Mouse (Mus musculus): ENCODE data around the gene Msgn1. TPM values are rescaled to one million over a fixed set of nuclear protein-coding genes. Genes with fewer than 3 reads are reported as not detected.

Gene Msgn1
- total and polyA plus RNA-seq, 3 experiments = not detected

DNA sequence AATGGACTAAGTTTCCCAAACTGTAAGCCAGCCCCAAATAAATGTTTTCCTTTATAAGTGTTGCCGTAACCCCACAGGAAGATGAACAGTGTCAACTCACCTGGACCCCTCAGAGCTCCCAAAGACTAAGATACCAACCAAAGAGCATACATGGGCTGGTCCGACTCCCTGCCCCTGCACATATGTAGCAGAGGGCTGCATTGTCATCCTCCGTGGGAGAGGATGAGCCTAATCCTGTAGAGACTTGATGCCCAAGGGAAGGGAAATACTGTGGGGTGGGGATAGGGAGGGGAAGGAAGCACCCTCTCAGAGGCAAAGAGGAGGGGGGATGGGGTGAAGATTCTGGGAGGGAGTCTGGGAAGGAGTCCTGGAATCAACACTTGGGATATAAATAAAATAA is 50.1 kb downstream of the Msgn1 start:
- in situ Hi-C loops (cut with MboI; ENCODE audit: low pct_ligation_motif_present, low pct_unique_long_range_greater_than_20kb, low sequenced_read_pairs) = no loop called here
- no peaks in the 10 kb centered on the region for H3K27me3 ChIP-seq (replicated peaks)
- no peaks in the 10 kb centered on the region for H3K79me2 ChIP-seq (replicated peaks; ENCODE audit: control insufficient read depth, extremely low read depth, insufficient read depth, poor library complexity, severe bottlenecking)

More for the DNA sequence above, 50.1 kb downstream of the Msgn1 start:
- Histone ChIP-seq H3K4me1 (ENCODE audit: control insufficient read depth in 1 of 2, insufficient read depth in 2 of 2) (peaks cover 4 to 21% of the 10 kb centered on the region in 2 experiments; a peak in 2 of 4 replicates), H3K9ac (ENCODE audit: insufficient read depth, low read depth) (no peak overlapping the region), H3K36me3 (replicated peaks in 1 of 2; ENCODE audit: control insufficient read depth in 1 of 2, insufficient read depth in 1 of 2, low read length in 1 of 2) (no peaks in the 10 kb centered on the region), H3K4me3 (replicated peaks in 1 of 3; ENCODE audit: low read depth in 2 of 3, low read length in 2 of 3, poor library complexity in 1 of 3) (no peak overlapping the region), H3K9me3 (replicated peaks; ENCODE audit: low read length) (no peaks in the 10 kb centered on the region), H3K27ac (ENCODE audit: insufficient read depth, low read depth) (no peak overlapping the region), H3K4me2 (ENCODE audit: insufficient read depth, low read depth, poor library complexity, severe bottlenecking) (no peak overlapping the region)
- DNase-seq (ENCODE audit: extremely low read depth) = no peak
- TF ChIP-seq SMC3 (IDR thresholded peaks at IDR 0.05; ENCODE audit: low read depth, low read length) (no peak), ELF1 (IDR thresholded peaks at IDR 0.05; ENCODE audit: low read depth, low read length) (no peak)
- dilution Hi-C loops (cut with MboI; ENCODE audit: extremely low pct_ligation_motif_present, extremely low pct_unique_long_range_greater_than_20kb, low sequenced_read_pairs) = no loop called here

Other genes starting within 250 kb of the Msgn1 start
- not detected in 2 replicates for gene Kcns3, start 57.9 kb downstream of the Msgn1 start, total RNA-seq (2012; rRNA removed)
- not detected in 2 replicates for gene Kcns3, start 57.9 kb downstream of the Msgn1 start, total RNA-seq (2014; rRNA removed)
- not detected in 2 replicates for gene Kcns3, start 57.9 kb downstream of the Msgn1 start, polyA plus RNA-seq (2012; ENCODE audit: insufficient read length, low read depth)
- 13.2 and 16.8 TPM in 2 replicates for gene Gen1, start 56.8 kb upstream of the Msgn1 start, total RNA-seq (2012; rRNA removed)
- 14.4 and 14.8 TPM in 2 replicates for gene Gen1, start 56.8 kb upstream of the Msgn1 start, total RNA-seq (2014; rRNA removed)
- 14.3 and 15.3 TPM in 2 replicates for gene Gen1, start 56.8 kb upstream of the Msgn1 start, polyA plus RNA-seq (2012; ENCODE audit: insufficient read length, low read depth)
- gene Smc6, start 56.9 kb upstream of the Msgn1 start, total RNA-seq (2012; rRNA removed) = 48.9 and 50.1 TPM in 2 replicates
- gene Smc6, start 56.9 kb upstream of the Msgn1 start, total RNA-seq (2014; rRNA removed) = 47.9 and 55.8 TPM in 2 replicates
- 62.9 and 84.4 TPM in 2 replicates for gene Smc6, start 56.9 kb upstream of the Msgn1 start, polyA plus RNA-seq (2012; ENCODE audit: insufficient read length, low read depth)
- gene Vsnl1, start 227.6 kb upstream of the Msgn1 start, total RNA-seq (2012; rRNA removed) = not detected in 2 replicates
- not detected in 2 replicates for gene Vsnl1, start 227.6 kb upstream of the Msgn1 start, total RNA-seq (2014; rRNA removed)
- not detected in 2 replicates for gene Vsnl1, start 227.6 kb upstream of the Msgn1 start, polyA plus RNA-seq (2012; ENCODE audit: insufficient read length, low read depth)
- gene Rad51ap2, start 247.1 kb upstream of the Msgn1 start, total RNA-seq (2012; rRNA removed) = not detected in 2 replicates
- gene Rad51ap2, start 247.1 kb upstream of the Msgn1 start, total RNA-seq (2014; rRNA removed) = not detected in 2 replicates
- not detected in 2 replicates for gene Rad51ap2, start 247.1 kb upstream of the Msgn1 start, polyA plus RNA-seq (2012; ENCODE audit: insufficient read length, low read depth)